ENCODE assay signal across 9 mouse cellular contexts in the genomic region with DNA sequence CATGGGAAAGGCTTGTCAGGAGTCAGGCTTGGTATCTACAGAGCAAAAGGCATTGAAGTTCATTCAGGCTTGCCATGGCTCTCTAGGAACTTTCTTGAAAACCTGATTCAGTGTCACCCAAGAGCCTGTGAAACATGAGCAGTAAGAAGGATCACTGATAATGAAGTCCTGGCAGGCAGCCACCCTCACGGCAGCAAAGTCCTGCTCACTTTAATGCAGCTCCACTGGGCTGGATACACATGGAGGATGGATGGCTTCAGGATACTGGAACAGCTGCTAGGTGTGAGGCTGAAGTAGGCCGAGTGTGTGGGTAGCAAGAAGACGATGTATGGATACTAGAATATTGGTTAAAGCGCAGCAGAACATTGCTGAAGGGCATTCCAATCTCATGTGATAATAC.
DNase-seq lines count a peak whose midpoint lies in the region; ATAC-seq and TF ChIP-seq lines count a peak whose summit lies in the region.
"Had no signal": no experiment of that assay in that cellular context is flagged by ENCODE, and none has a peak within 500 bp of the region (broad histone marks: within the 10 kb centered on the region; RNA-seq: fewer than 3 reads in every experiment).

No protein-coding gene starts in this region.

- H3K27me3 ChIP-seq in heart, postnatal 0 days (ENCODE audit: control insufficient read depth, insufficient read depth, low read length), result no peaks in the 10 kb centered on the region
- no peaks in the 10 kb centered on the region for H3K27me3 ChIP-seq in midbrain, embryonic 14.5 days (ENCODE audit: control insufficient read depth, insufficient read depth, low read length)
- no peaks in the 10 kb centered on the region for H3K27me3 ChIP-seq in midbrain, embryonic 15.5 days (replicated peaks)
- H3K27me3 ChIP-seq: lung, embryonic 15.5 days had no signal

- no peak overlapping the region for H3K9ac ChIP-seq in heart, postnatal 0 days (replicated peaks; ENCODE audit: low read depth, low read length)
- no peak overlapping the region for H3K9ac ChIP-seq in midbrain, embryonic 14.5 days (replicated peaks; ENCODE audit: low read length)
- H3K9ac ChIP-seq in midbrain, embryonic 15.5 days, result no peak overlapping the region
- H3K9ac ChIP-seq: lung, embryonic 15.5 days had no signal

- no peak for ATAC-seq in heart, postnatal 0 days (ENCODE audit: insufficient read depth, low read depth)
- 0 out of 2 replicates have a peak, but pooled peaks have one; percentile 17 for ATAC-seq in midbrain, embryonic 14.5 days (ENCODE audit: low FRiP score, low TSS enrichment)
- no peak for ATAC-seq in midbrain, embryonic 15.5 days (replicated peaks)
- ATAC-seq: activated CD4-positive, CD25-positive, alpha-beta regulatory T cell, adult 4 months had no signal

- 32% methylated on average over 4 of the region's 4 CpGs for WGBS in heart, postnatal 0 days
- WGBS in midbrain, embryonic 14.5 days, result 67% methylated on average over 4 of the region's 4 CpGs
- 59% methylated on average over 4 of the region's 4 CpGs for WGBS in midbrain, embryonic 15.5 days

- no peaks in the 10 kb centered on the region for H3K9me3 ChIP-seq in heart, postnatal 0 days (replicated peaks; ENCODE audit: control insufficient read depth, low read length)
- no peaks in the 10 kb centered on the region for H3K9me3 ChIP-seq in midbrain, embryonic 14.5 days (ENCODE audit: control insufficient read depth, low read length)
- H3K9me3 ChIP-seq in midbrain, embryonic 15.5 days, result no peaks in the 10 kb centered on the region
- H3K9me3 ChIP-seq: lung, embryonic 15.5 days had no signal

- no peak for TF ChIP-seq POLR2A in brain, embryonic 14.5 days (IDR thresholded peaks at IDR 0.05; ENCODE audit: borderline replicate concordance, extremely low read depth, insufficient read depth, insufficient read length, poor library complexity, severe bottlenecking)

- H3K36me3 ChIP-seq in heart, postnatal 0 days (replicated peaks; ENCODE audit: control insufficient read depth, insufficient read depth, low read length), result no peaks in the 10 kb centered on the region
- no peaks in the 10 kb centered on the region for H3K36me3 ChIP-seq in midbrain, embryonic 14.5 days (ENCODE audit: control insufficient read depth, insufficient read depth, low read length)
- no peaks in the 10 kb centered on the region for H3K36me3 ChIP-seq in midbrain, embryonic 15.5 days (replicated peaks)
- H3K36me3 ChIP-seq: lung, embryonic 15.5 days had no signal

- TF ChIP-seq CTCF in heart, postnatal 0 days (IDR thresholded peaks at IDR 0.05; ENCODE audit: low read depth), result no peak
- TF ChIP-seq CTCF in brain, embryonic 14.5 days (IDR thresholded peaks at IDR 0.05; ENCODE audit: borderline replicate concordance, extremely low read depth, insufficient read depth, insufficient read length), result no peak

- H3K4me2 ChIP-seq in heart, postnatal 0 days (ENCODE audit: low read depth, low read length), result no peak overlapping the region
- no peak overlapping the region for H3K4me2 ChIP-seq in midbrain, embryonic 14.5 days (ENCODE audit: low read length)
- H3K4me2 ChIP-seq in midbrain, embryonic 15.5 days, result no peak overlapping the region
- H3K4me2 ChIP-seq: lung, embryonic 15.5 days had no signal

- TF ChIP-seq EP300 in heart, postnatal 0 days (IDR thresholded peaks at IDR 0.05; ENCODE audit: low read depth), result no peak

- intact Hi-C loops in heart, postnatal 10 days (cut with DNase I), result no loop called here

- peak; percentile 18 for DNase-seq in heart, postnatal 0 days (ENCODE audit: low spot score)
- DNase-seq in heart, adult 8-10 months (ENCODE audit: low spot score), result no peak
- DNase-seq in midbrain, embryonic 14.5 days, result peak; percentile 28
- peak; percentile 91 for DNase-seq in brain, embryonic 14.5 days (ENCODE audit: low read depth)
- peak; percentile 7 to 11 for DNase-seq in heart, postnatal 10 days
- no peak for DNase-seq in spleen, adult 12 weeks (ENCODE audit: low spot score)

- no peaks in the 10 kb centered on the region for H3K4me1 ChIP-seq in heart, postnatal 0 days (ENCODE audit: control insufficient read depth, insufficient read depth)
- no peaks in the 10 kb centered on the region for H3K4me1 ChIP-seq in midbrain, embryonic 14.5 days (ENCODE audit: control insufficient read depth, insufficient read depth, low read length)
- H3K4me1 ChIP-seq in midbrain, embryonic 15.5 days, result no peaks in the 10 kb centered on the region
- H3K4me1 ChIP-seq: lung, embryonic 15.5 days had no signal

- H3K4me3 ChIP-seq in heart, postnatal 0 days (ENCODE audit: low read depth, low read length), result no peak overlapping the region
- no peak overlapping the region for H3K4me3 ChIP-seq in midbrain, embryonic 14.5 days (replicated peaks; ENCODE audit: low read depth, low read length)
- H3K4me3 ChIP-seq in midbrain, embryonic 15.5 days, result no peak overlapping the region
- H3K4me3 ChIP-seq: lung, embryonic 15.5 days had no signal

- H3K27ac ChIP-seq in heart, postnatal 0 days (ENCODE audit: low read depth), result no peak overlapping the region
- no peak overlapping the region for H3K27ac ChIP-seq in midbrain, embryonic 14.5 days (replicated peaks; ENCODE audit: low read depth, low read length)
- no peak overlapping the region for H3K27ac ChIP-seq in midbrain, embryonic 15.5 days
- H3K27ac ChIP-seq: lung, embryonic 15.5 days had no signal

Comparison
In these comparisons a context has a peak if more than half of its experiments do, and no peak if none do; other contexts are left out.
1. DNase-seq: peak in heart, postnatal 0 days (single experiment), midbrain, embryonic 14.5 days (single experiment), brain, embryonic 14.5 days (single experiment) and heart, postnatal 10 days (2 of 2); none in heart, adult 8-10 months (single experiment) and spleen, adult 12 weeks (single experiment).